Mouse (Mus musculus) natural killer cell, adult 2 months (primary cell): Measurements from ENCODE around the gene Hist1h2ah.
"Not testable (repeated sequence)": the region's sequence is repeated elsewhere in the genome, so short reads cannot be mapped to it uniquely, and the experiment has no call there.

ENCODE experiments used
- DNase-seq, 2 experiments: peaks; one replicate each; pipeline ENCODE4 v3.0.0; 2022; ENCODE audit warnings: low spot score in 2 of 2

Gene Hist1h2ah

DNA sequence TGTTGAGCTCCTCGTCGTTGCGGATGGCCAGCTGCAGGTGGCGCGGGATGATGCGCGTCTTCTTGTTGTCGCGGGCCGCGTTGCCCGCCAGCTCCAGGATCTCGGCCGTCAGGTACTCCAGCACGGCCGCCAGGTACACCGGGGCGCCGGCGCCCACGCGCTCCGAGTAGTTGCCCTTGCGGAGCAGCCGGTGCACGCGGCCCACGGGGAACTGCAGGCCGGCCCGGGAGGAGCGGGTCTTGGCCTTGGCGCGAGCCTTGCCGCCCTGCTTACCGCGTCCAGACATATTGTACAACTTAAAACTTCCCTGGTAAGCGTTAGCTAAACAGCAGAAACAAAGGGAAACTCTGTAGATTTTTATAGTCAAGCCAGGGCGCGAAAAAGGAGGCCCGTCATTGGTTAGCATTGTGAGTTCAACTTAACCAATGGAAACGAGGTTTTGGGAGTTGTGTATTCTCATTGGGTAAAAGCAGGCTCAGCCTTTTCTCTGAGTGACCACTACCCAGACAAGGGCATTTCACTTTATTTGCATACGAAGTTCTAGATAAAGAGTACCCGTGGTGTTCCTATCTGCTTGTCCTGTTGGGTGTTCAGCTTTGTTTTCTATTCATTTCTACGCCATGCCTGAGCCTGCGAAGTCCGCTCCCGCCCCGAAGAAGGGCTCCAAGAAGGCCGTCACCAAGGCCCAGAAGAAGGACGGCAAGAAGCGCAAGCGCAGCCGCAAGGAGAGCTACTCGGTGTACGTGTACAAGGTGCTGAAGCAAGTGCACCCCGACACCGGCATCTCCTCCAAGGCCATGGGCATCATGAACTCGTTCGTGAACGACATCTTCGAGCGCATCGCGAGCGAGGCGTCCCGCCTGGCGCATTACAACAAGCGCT, at the start of gene Hist1h2ah, which contains the start of gene Hist1h2bk:
Hist1h2ah (minus strand) TSS at position 302 of the 882 bp plus-strand sequence.
Hist1h2bk (plus strand) TSS at position 604 of the 882 bp plus-strand sequence.
- DNase-seq, result peak; percentile 82 to 83

DNA sequence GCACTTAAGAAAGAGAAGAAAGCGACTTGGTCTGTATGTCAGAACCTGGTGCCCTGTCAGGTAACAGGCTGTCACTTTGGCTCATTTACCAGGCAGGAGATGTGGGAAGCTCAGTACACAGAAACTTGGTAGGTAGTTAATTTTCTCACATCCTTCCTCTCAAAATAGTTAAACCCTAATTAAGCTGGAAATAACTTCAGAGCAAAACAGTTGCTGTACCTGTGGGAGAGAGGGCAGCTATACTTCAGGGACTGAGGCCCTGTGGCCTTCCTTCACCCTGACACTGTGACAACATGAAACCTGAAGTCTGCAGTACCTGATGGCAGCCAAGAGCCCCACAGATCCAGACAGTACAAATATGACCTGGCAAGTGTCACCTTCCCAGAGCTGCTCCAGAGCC, 48.8 kb upstream of the Hist1h2ah start, which contains the start of gene Vmn1r188:
Vmn1r188 (plus strand) TSS at position 301 of the 400 bp plus-strand sequence.
- not testable (repeated sequence) for DNase-seq

DNA sequence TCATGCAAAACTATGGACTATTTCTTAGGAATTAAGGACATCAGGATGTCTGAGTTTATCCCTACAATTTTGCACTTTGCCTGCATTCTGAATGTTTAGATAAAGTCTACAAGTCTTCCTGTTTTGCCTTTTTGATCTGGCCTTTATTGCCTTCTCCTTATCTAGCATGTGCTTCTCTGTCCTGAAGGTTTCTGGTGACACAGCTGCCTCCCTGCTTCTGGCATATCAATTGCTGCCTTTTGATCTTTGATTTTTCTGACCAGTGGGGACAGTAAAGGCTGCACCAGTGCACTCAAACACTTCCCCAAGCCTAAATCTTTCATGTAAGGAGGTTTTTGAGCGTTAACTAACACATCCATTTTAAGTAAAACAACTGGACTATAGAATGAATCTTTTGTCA, 28.1 kb upstream of the Hist1h2ah start:
- DNase-seq, result no peak

DNA sequence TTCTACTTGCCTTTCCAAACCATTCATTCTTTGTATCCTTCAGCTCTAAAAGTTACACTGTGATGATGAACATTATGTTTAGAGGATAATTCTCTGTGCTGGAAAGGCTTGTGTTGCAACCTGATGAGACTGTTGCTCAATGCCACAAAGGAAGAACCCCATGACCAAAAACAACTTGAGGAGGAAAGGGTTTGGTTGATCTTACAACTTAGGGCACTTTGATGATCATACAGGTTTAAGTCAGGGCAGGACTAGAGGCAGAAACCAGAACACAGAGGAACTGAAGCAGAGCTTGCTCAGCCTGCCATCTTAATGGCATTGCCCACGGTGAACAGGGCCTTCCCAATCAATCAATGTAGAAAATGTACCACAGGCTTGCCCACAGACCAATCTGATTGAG, 26.1 kb upstream of the Hist1h2ah start:
- DNase-seq, result no peak

DNA sequence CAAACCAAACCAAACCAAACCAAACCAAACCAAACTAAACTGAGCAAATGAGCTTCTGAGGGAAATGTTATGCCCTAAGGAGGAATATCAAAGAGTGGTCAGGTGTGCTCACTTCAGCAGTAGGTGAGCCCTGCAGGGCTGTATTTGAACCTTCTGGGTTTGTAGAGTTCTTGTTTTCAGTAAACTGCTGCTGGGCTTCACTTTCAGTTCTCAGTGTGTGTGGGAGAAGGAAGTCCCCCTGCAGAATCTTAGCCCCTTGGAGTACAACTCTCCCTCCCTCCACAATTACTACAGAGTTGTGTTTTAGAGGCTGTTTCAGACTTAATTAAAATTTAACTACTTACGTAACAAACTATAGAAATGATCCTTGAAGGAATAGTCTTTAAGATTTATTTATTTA, 18.4 kb upstream of the Hist1h2ah start:
- no peak for DNase-seq

DNA sequence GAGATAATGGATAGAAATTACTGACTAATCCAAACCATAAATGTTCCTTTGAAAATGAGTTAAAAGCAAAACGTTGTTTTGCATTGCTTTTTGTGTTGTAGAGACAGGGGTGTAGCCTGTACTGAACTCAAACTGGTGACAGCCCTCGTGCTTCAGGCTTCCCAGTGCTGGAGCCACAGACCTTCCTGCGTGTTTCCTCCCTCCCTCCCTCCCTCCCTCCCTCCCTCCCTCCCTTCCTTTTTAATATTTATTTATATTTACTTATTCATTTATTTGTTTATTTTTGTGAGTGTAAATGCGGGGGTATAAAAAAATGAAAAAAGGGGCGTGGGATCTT, 16.1 kb upstream of the Hist1h2ah start:
- no peak for DNase-seq

DNA sequence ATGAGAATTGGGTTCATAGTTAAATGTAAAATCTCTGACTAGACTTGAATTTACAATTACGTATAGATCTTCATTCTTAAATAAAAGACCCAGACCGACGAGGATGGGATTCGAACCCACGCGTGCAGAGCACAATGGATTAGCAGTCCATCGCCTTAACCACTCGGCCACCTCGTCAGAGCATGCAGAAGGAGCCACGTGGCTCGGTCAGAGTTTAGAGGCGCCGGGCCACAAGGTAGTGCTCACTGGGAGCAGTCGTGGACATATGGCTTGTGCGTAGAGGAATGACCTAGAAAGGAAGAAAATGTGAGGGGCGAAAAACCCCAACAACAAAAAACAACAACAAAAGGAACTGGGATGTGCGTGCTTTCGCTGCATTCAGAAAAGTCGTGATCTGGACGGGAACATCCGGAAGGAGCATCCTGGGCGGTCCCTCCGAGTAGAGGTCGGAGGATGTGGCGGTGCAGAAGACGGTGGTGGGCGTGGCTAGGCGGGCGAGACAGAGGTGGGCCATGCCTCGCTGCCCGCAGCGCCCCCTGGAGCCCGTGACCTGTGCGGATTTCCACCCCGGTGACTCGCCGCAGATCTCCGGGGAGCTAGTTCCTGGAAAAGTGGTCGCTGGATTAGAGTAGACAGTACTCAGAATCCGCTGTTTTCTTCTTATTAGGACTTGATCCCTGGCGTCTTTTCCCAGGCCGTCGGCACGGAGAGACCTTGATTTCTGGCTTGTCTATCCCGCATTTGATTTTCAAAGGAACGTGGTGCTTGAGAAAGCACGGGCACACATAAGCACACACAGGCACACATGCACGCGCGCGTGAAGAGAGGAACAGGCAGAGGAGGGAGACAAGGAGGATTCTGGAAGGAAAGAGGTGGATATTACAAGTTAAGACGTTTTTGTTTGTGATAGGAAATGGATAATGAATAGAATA, 15.5 kb upstream of the Hist1h2ah start:
- peak; percentile 82 to 91 for DNase-seq

DNA sequence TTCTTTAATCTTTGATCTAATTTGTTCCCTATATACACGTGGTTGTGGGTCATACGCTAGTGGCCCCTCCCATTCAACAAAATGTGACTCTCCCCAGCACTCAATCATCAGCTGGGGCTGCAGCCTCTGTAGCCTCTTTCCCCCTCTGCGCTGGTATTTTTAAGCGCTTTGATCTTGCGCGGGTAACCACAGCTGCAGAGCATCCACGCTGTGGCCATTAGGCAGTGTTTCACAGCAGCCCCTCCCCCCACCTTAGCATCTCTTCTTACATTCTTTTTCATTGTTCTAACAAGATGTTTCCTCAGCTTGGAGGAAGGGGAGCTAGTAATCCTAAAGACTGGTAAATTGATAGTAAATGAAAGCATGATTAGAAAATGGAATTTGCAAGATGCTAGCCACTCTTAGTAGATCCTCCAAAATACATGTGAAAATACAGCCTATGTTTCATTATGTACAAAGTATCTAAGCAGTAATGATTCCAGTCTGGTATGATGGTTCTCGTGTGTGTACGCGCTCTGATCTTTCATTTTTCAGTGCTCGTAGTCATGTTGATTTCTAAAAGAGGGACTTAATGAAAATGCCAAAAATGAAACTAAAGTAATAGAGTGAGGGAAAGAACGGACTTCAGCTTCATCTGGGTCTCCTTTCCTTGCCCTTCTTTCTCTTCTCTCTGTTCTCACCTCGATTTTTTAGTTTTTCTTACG, 14.5 kb upstream of the Hist1h2ah start:
- peak; percentile 66 for DNase-seq

DNA sequence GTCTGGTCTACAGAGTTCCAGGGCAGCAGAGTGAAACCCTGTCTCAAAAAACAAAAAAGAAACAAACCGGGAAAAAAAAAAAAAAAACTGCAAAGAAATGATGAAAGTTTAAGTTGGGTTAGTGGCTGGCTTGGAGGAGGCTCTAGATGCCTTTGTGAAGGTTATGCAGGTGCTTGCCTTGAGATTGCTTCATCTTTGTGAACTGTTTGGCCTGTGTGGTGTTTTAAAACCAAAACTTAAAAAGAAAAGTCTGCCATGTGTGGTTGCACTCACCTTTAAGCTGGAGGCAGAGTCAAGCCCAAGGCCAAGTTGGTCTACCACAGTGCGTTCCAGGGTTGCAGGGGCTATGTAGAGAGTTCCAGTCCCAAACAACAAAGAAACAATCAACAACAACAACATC, 13.7 kb upstream of the Hist1h2ah start:
- no peak for DNase-seq

DNA sequence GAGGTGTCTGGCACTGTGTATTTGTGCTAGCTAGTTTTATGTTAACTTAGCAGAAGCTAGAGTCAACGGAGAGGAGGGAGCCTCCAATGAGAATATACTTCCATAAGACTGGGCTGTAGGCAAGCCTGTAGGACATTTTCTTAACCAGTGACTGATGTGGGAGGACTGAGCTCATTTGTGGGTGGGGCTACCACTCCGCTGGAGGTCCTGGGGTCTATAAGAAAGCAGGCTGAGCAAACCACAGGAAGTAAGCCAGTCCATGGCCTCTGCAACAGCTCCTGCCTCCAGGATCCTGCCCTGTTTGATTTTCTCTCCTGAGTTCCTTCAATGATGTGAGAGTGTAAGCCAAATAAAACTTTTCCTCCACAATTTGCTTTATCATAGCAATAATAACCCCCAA, 9.9 kb upstream of the Hist1h2ah start:
- no peak for DNase-seq

DNA sequence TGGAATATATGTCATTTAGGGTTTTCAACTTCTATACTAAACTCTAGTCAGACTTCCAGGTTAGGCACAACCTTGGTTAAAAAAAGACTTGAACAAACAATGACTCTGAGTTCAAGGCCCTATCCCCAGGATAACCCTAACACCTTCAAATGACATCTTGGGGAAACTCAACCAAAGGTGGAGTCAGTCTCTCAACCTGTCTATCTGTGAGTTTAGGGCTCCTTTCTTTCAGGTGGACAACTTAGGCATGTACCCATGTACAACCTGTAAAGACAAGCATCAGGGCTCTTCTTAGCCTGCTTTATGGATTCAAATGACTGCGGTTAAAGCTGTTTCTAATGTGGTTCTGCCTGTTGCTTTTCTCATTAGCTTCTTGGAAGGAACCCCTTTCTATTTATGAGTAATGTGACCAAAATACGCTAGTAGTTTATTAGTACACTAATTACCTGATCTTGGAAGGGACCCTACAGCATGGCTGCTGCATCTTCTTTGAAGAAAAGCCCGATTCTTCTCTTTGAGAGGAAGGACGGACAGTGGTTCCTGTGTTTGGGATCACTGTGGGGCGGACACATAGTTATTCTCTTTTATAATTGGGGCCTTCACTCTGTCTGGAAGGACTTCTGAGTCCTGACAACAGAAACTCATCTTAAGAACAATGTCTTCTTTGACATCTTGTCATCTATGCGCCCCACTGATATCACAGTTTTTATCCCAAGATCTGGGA, 9.2 kb upstream of the Hist1h2ah start:
- DNase-seq, result no peak

DNA sequence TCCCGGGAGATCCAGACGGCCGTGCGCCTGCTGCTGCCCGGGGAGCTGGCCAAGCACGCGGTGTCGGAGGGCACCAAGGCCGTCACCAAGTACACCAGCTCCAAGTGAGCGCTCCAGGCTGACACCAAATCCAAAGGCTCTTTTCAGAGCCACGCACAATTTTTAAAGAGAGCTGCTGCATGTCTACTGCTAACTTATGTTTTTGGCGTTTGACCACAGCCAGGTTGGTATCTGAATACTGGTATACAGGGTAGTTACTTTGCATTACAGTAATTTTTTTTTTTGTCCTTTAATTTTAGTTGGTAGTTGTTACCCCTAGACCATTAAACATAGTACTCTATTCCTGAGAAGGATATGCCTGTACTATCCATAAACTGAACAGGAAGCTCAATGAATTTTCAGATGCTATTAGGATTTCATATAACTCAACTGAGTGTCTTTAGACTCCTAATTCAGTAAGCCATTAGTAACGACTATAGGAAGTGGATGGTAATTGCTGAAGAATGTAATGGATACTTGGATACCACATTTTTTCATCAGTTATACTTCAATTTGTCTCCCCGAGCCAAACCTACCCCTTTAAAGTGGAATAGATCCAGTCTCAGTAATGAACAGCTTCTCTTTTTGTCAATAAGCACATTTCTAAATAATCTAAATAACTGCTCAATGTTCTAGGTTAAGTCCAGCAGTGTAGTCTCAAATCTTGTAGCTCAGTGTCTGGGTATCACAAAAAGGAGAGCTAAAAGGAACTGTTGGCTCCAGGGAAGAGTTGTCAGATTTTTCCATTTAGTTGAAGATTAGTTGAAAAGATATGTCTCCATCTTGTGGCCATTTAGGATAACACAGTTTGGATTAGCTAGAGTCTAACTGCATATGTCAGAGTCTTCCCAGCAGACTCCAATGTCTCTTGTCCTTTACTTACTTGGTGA, 8.4 kb upstream of the Hist1h2ah start:
- DNase-seq, result no peak

DNA sequence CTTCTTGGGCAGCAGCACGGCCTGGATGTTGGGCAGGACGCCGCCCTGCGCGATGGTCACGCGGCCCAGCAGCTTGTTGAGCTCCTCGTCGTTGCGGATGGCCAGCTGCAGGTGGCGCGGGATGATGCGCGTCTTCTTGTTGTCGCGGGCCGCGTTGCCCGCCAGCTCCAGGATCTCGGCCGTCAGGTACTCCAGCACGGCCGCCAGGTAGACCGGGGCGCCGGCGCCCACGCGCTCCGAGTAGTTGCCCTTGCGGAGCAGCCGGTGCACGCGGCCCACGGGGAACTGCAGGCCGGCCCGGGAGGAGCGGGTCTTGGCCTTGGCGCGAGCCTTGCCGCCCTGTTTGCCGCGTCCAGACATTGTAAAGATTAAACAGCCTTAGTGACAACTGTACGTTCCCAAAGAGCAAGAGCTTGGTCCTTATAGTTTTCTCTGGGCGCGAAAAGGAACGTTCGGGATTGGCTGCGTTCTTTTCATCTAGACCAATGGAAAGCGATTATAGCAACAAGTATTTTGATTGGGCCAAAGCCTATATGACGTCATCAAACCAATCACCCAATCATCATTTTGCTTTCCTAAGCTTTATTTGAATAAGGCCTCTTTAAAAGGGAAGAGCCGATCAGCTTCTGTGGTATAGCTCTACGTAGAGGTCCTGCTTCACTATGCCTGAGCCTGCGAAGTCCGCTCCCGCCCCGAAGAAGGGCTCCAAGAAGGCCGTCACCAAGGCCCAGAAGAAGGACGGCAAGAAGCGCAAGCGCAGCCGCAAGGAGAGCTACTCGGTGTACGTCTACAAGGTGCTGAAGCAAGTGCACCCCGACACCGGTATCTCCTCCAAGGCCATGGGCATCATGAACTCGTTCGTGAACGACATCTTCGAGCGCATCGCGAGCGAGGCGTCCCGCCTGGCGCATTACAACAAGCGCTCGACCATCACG, 7.5 kb upstream of the Hist1h2ah start, which contains the start of the genes Hist1h2ag and Hist1h2bj:
Hist1h2ag (minus strand) TSS at position 377 of the 935 bp plus-strand sequence.
Hist1h2bj (plus strand) TSS at position 647 of the 935 bp plus-strand sequence.
- peak; percentile 88 to 89 for DNase-seq

DNA sequence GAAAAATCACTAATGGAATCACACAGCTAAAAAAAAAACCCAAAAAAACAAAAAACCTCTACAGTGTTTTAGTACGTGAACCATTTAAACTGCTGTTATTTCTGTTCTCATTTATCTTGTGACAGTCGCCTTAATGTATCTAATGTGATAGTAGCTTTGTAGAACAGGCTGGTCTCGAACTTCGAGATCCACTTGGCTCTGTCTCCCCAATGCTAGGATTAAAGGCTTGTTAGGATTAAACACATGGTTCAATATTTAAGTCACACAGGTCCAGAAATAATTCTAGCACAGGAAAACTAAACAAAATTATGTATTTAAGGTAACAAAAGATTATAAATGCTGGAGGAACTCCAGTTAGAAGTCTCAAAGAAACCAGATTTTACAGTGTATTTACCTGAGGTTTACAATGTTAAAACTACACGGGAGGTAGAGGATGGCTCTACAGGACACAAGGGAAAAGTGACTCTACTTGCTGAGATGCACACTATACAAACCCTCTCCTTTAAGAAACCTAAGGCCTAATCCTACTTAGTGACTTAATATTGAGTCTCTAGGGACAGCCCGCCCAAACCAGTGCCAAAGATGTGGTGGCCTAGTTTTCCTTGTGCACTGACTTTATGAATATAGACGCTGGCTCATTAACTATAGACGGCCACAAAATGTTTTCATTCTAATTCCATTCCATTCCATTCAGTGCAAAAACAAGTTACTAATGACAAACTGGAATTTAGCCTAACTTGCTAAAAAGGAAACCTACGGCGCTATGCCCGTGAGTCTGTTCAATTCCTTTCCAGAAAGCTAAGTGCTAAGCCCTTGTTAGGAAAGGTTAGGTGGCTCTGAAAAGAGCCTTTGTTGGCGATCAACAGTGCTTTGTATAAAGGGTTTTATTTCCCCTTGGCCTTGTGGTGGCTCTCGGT, 6.5 kb upstream of the Hist1h2ah start:
- no peak for DNase-seq

DNA sequence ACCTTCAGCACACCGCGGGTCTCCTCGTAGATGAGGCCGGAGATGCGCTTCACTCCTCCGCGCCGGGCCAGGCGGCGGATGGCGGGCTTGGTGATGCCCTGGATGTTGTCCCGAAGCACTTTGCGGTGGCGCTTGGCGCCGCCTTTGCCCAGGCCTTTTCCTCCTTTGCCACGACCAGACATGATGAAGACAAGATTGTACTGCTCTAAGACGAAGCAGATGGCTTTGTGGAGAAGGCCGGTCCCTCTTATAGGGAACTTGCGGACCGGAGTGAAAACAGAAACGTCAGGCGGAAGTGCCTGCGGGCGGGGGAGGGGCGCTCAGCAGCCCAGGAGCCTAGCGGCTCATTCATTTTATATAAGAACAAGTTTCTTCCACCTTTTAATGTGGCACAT, 5.8 kb upstream of the Hist1h2ah start, which contains the start of gene Hist1h4i:
Hist1h4i (minus strand) TSS at position 221 of the 395 bp plus-strand sequence.
- DNase-seq, result peak; percentile 91 to 95

DNA sequence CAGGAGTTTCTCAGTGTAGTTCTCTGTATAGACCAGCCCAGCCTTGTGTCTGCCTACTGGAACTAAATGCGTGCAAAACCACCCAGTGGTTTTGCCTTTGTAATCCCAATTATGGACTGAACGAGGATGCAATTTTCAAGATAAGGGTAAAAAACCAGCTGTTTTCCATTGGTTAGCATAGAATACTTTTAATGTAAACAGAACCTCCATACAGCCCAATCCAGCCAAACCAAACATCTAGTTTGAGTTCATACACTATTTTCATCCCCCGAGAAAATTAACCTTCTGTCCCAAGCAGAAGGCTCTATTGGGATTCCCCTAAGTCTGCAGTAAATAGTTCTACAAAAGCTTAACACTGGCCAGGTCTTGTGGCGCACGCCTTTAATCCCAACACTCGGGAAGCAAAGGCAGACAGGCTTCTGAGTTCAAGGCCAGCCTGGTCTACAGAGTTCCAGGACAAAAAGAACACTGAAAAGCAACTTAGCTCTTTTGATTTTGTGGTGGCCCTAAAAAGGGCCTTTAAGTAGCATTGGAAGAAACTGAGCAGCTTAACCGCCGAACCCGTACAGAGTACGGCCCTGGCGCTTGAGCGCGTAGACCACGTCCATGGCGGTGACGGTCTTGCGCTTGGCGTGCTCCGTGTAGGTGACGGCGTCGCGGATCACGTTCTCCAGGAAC, 5.2 kb upstream of the Hist1h2ah start:
- DNase-seq, result no peak

DNA sequence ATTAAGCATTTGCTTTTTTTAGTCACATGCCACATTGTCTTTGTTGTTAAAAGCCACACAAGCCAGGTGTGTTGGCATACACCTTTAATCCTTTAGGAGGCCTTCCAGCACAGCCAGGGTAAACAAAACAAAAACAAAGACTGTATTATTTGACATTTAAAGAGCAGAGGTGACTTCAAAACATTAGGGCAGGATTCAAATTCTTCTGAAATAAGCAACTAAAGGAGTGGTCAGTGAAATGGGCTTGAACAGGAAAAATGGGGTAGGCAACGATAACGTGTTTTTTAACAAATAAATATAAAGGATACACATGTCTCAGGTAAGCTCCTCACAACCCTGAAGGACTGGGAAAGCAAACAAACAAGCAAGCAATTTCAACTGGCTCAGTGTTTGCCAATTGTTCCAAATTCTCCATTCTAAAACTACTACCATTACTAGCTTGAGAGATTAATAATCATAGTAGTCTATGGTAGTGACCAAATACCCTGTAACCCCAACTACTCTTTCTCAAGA, 4.6 kb upstream of the Hist1h2ah start:
- no peak for DNase-seq
